18 mouse cellular contexts compared by ENCODE assay signal in the genomic region with DNA sequence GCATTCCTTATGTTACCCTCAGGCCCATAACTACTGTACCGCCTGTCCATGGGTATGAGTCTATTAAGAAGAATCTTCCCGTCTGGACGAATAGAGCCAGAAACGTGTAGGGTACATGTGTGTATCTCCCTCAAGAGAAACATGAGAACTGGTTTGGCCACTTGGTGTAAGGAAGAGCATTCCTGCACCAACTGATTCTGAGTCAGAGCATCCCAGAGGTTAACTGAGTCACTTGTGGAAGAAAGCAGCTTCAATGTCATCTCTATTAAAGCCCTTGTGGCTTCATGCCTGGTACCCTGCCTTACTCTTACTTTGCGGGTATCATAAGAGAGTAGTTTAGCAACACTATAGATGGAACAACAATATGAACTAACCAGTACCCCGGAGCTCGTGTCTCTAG.
"Had no signal": no experiment of that assay in that cellular context is flagged by ENCODE, and none has a peak within 500 bp of the region (broad histone marks: within the 10 kb centered on the region; RNA-seq: fewer than 3 reads in every experiment).

No protein-coding gene starts in this region.

- H3K27ac ChIP-seq: left cerebral cortex, adult 2 months; liver, embryonic 13.5 days; neural tube, embryonic 12.5 days; neural tube, embryonic 15.5 days; stomach, embryonic 15.5 days had no signal

- H3K4me3 ChIP-seq: left cerebral cortex, adult 2 months; liver, embryonic 13.5 days; neural tube, embryonic 12.5 days; neural tube, embryonic 15.5 days; stomach, embryonic 15.5 days had no signal

- H3K9me3 ChIP-seq: liver, embryonic 13.5 days; neural tube, embryonic 12.5 days; neural tube, embryonic 15.5 days; stomach, embryonic 15.5 days had no signal

- DNase-seq: kidney, postnatal 10 days; kidney, postnatal 36 days; layer of hippocampus, postnatal 36 days; liver, embryonic 13.5 days; lung, adult 2 months; lung, postnatal 14 days; lung, postnatal 4 days; midbrain, embryonic 14.5 days; right cerebral cortex, postnatal 25 days; spleen, adult 18-20 months; thymus, adult 2 months; thymus, postnatal 14 days; thymus, postnatal 4 days had no signal

- H3K27me3 ChIP-seq: liver, embryonic 13.5 days; neural tube, embryonic 12.5 days; neural tube, embryonic 15.5 days; stomach, embryonic 15.5 days had no signal

- H3K4me2 ChIP-seq: liver, embryonic 13.5 days; midbrain, embryonic 11.5 days; neural tube, embryonic 12.5 days; neural tube, embryonic 15.5 days; stomach, embryonic 15.5 days had no signal

- H3K9ac ChIP-seq: liver, embryonic 13.5 days; neural tube, embryonic 12.5 days; neural tube, embryonic 15.5 days; stomach, embryonic 15.5 days had no signal

- H3K36me3 ChIP-seq: liver, embryonic 13.5 days; neural tube, embryonic 15.5 days had no signal
